Mouse (Mus musculus) heart, postnatal 36 days (tissue): ENCODE results near the gene Hormad1. TPM values are rescaled to one million over a fixed set of nuclear protein-coding genes. Genes with fewer than 3 reads are reported as not detected.
"Not testable (repeated sequence)": the region's sequence is repeated elsewhere in the genome, so short reads cannot be mapped to it uniquely, and the experiment has no call there.

Experiments used
- DNase-seq, 2 experiments: peaks; one replicate each; pipeline ENCODE4 v3.0.0; 2021 to 2022
- intact Hi-C: fragments of 180-260 bp; cut with DNase I; formaldehyde crosslinking; loops from one replicate; pipeline ENCODE4 v1.15.1; 2025
- total RNA-seq, 2 experiments: library from RNA; stranded (reverse); gene quantifications; 2 replicates each; pipeline ENCODE4 v1.2.3; 2021

Hormad1 gene
- not detected for total RNA-seq

DNA sequence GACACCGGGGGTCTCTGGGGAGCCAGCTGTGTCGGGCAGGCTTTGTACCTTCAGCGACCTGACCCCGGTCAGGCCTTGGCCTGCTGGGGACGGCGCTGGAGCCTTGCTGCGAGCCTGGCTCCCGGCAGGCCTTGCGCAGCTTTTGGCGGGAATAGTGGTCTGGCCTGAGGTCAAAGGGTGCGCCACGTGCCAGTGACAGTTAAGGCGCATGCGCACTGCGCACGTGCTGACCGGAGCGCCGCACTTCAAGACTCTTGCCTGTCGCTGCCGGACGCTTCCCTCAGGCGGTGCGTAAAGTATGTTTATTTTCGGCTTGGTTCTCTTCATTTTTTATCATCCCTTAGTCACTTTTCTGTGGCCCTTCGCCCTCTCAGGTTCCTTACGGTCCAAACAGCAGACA is at the start of gene Hormad1:
Hormad1 (plus strand) TSS at position 241 of the 400 bp plus-strand sequence.
- no peak for DNase-seq
- intact Hi-C loops, result no loop called here

GRCm38 (mm10) chr3:95511611-95512180 is 47.8 kb upstream of the Hormad1 start:
- no peak for DNase-seq
- intact Hi-C loops, result loop anchor here (10.0 kb wide), 1 partner anchor 333 kb away; no protein-coding TSS in a partner anchor

DNA sequence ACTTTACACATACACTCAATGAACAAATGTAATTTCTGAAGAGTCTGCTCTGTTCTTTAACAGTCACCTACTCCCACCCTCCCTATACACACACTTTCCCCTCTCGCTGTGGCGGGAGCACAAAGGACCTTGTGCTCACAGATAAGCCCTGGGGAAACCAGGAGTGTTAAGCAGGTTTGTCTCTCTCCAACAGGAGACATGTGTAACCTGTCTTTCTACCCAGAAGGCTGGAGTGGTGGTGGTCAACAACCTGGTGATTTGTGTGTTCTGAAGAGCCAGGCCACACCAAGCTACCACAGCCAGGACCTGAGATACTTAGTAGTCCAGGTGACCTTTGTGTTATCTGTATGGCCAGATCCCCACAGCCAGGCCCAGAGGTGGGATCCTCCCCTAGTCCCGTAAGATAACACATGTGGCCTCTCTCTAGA is 42.8 kb upstream of the Hormad1 start:
- intact Hi-C loops, result loop anchor here (1.0 to 10.0 kb wide), 3 partner anchors 101 to 328 kb away; no protein-coding TSS in a partner anchor

DNA sequence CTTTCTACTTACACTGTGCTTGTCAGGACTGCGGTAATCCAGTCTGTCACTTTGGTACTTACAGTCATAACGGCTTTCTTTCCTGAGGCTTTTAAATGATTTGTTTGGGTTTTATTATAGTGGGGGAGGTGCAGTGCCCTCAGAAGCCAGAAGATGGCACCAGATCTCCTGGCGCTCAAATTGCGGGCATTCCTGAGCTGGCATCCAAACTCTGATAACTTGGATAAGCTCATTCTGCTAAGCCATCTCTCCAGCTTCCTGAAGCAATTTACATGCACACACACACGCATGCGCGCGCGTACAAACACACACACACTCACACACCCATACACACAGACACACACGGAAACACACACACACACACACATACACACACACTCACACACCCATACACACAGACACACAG is 42.0 kb upstream of the Hormad1 start:
- DNase-seq, result peak; percentile 61 to 75

More for the DNA sequence above, 42.8 kb upstream of the Hormad1 start:
- no peak for DNase-seq

DNA sequence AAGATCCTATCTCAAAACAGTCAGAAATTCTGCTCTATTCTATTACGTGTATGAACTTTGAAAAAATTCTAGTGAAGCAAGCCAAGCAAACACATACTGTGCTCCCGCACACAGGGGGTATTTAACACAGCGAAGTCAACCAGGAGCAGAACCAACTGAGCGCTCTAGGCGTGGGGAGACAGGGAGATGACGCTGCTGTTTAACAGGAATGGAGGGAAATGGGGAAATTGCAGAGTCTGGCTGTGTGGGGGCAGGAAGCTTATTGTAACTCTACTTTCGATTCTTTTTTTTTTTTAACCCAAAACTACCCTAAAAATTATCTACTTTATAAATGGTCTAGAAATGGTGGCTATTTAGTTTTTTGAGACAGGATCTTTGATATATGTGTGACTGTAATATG is 40.6 kb upstream of the Hormad1 start:
- DNase-seq, result no peak
- intact Hi-C loops, result loop anchor here (5.0 to 10.0 kb wide), 2 partner anchors 98 to 326 kb away; no protein-coding TSS in a partner anchor

More for the DNA sequence above, 42.0 kb upstream of the Hormad1 start:
- intact Hi-C loops, result loop anchor here (1.0 to 10.0 kb wide), 3 partner anchors 100 to 327 kb away; no protein-coding TSS in a partner anchor

DNA sequence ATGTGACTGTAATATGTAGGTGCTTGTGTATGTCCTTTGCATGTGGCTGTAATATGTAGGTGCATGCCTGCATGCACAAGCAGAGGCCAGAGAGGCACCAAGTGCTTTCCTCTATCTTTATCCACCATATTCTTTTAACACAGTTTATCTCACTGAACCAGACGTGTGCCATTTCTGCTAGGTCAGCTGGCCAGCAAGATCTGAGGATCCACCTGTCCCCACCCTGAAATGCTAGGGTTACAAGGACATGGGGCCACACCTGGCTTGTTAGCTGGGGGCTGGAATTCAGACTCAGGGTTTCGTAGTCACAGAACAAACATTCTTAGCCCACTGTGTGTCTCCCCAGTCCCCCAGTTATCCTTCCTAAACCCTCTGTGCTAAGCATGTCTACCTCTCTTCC is 40.2 kb upstream of the Hormad1 start:
- DNase-seq, result no peak
- intact Hi-C loops, result loop anchor here (5.0 to 10.0 kb wide), 2 partner anchors 98 to 325 kb away; no protein-coding TSS in a partner anchor

- intact Hi-C loops, result no loop called here
- no peak for DNase-seq
Observed at GRCm38 (mm10) chr3:95520100-95520499, 39.4 kb upstream of the Hormad1 start.

GRCm38 (mm10) chr3:95521168-95521567 is 38.3 kb upstream of the Hormad1 start:
- intact Hi-C loops, result no loop called here
- DNase-seq, result no peak

GRCm38 (mm10) chr3:95523662-95524061 is 35.8 kb upstream of the Hormad1 start:
- intact Hi-C loops, result no loop called here
- no peak for DNase-seq

DNA sequence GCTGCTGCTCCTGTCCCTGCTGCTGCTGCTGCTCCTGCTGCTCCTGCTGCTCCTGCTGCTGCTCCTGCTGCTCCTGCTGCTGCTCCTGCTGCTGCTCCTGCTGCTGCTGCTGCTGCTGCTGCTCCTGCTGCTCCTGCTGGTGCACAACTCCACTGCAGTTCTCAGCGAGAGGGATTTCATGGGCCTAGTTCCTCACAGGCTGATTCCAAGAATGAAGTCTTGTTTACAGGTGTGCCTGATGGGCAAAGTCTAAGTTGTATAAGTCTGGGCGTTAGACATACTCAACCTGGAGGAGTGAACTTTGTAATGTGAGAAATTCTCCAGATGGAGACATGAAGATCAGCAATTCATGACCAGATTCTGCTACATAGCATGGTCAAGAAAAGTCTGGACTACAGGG is 34.8 kb upstream of the Hormad1 start:
- intact Hi-C loops, result no loop called here
- DNase-seq, result no peak

DNA sequence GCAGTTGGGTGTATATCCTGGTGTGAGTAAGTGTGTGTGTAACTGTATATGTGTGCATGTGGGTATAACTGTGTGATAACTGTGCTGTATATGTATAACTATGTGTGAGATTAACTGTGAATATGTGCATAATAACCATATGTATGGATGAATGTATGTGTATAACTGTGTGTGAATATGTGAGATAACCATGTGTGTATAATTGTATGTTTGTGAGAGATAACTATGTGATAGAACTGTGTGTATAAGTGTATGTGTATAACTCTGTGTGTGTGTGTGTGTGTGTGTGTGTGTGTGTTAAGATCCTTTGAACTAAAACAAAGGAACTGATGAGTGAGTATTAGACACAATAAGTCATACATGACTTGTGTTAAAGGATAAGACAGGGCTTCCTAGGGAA is 33.4 kb upstream of the Hormad1 start:
- intact Hi-C loops, result no loop called here
- DNase-seq, result no peak

GRCm38 (mm10) chr3:95526622-95527211 is 32.8 kb upstream of the Hormad1 start, which contains the start of gene Ctss:
Ctss (plus strand) TSS chr3:95526786.
- DNase-seq, result peak in 1 of 2 experiments; percentile 22
- intact Hi-C loops, result no loop called here

DNA sequence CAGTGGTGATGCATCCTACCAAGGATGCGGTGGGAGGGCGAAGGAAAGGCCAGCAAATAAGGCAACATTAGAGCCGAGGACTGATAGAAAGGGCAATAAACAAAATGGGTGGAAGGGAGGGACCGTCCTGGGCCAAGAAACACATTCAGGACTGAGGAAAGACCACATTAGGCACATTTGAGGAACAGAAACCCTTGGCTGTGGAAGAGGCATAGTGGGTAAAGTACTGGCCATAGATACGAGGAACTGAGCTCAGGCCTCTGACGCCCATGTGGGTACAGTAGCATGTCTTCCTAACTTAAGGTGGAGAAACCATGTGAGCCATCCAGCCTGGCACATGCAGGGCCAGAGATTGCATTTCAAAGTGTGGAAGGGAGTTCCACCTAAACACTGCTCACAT is 29.7 kb upstream of the Hormad1 start:
- intact Hi-C loops, result no loop called here
- DNase-seq, result no peak

GRCm38 (mm10) chr3:95531025-95531424 is 28.5 kb upstream of the Hormad1 start:
- no peak for DNase-seq
- intact Hi-C loops, result no loop called here

- no peak for DNase-seq
- intact Hi-C loops, result no loop called here
Observed at GRCm38 (mm10) chr3:95533364-95533763, 26.1 kb upstream of the Hormad1 start.

- intact Hi-C loops, result no loop called here
Observed at GRCm38 (mm10) chr3:95534927-95535326, 24.6 kb upstream of the Hormad1 start.

GRCm38 (mm10) chr3:95538936-95539335 is 20.5 kb upstream of the Hormad1 start:
- intact Hi-C loops, result no loop called here
- no peak for DNase-seq

More at GRCm38 (mm10) chr3:95534927-95535326, 24.6 kb upstream of the Hormad1 start:
- no peak for DNase-seq

DNA sequence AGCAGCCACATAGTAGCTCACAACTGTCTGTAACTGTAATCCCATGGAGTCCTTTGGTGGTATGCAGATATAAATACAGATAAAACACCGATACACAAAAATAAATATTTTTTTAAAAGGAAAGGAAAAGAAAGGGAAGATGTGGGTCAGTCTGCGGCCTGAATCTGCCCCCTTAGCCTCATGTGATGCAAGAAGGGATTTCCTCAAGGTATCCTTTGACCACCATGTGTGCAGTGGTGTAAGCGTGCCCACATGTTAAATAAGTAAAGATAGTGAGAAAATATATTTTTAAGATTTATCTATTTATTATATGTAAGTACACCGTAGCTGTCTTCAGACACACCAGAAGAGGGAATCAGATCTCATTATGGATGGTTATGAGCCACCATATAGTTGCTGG is 19.6 kb upstream of the Hormad1 start:
- DNase-seq, result no peak
- intact Hi-C loops, result no loop called here

GRCm38 (mm10) chr3:95541186-95541585 is 18.3 kb upstream of the Hormad1 start:
- DNase-seq, intact Hi-C loops: not testable (repeated sequence)

- intact Hi-C loops, result no loop called here
- no peak for DNase-seq
Observed at GRCm38 (mm10) chr3:95542171-95542570, 17.3 kb upstream of the Hormad1 start.

DNA sequence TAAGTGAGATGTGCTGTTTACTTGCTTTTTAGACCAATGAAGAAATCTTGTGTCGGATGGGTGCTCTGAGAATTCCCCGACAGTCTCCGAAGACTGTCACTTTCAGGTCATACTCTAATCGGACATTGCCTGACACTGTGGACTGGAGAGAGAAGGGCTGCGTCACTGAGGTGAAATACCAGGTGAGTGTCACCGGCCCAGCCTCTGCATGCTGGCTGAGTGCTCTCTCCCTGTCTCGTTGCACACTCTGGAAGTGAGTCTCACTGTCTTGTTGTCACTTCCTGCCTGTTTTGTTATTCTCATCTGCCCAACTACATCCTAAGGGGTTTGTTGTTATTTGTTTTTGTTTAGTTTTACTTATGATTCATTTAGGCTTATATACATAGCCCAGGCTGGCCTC is 16.5 kb upstream of the Hormad1 start:
- no peak for DNase-seq
- intact Hi-C loops, result no loop called here

- DNase-seq, result no peak
- intact Hi-C loops, result no loop called here
Observed at GRCm38 (mm10) chr3:95550176-95550575, 9.3 kb upstream of the Hormad1 start.
